Mouse (Mus musculus): ENCODE measurements at regions not wholly inside any gene's neighbourhood (a gene's known extent, or its start where the extent isn't known, plus 50 kb on each side); places are given as distances from the start of the nearest gene placed in this dataset.
A peak's percentile ranks its signal among the peaks of the same experiment; 100 is the strongest.

GRCm38 (mm10) chr8:92080852-92081251 is 276.6 kb upstream of the Irx5 start:
- no peak for ATAC-seq (replicated peaks; ENCODE audit: low FRiP score, low TSS enrichment, poor library complexity, severe bottlenecking)

DNA sequence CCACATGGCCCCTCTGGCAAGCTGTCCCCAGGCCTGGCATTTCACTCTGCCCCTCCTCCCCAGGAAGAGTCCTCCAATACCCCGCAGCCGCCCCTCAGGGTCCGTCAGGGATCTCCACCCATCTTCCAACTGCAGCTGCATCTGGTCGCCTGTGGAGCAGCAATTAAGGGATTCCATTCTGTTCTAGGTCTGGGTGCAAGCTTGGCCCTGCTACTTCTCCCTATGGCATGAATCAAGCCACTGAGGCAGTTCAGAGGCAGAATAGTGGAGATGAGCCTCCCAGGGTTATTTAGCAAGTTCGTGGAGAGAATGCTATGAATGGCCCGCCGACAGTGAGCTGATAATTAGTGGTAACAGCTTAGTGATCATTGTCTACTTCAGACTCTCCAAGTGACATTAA is 275.7 kb upstream of the Irx3 start:
- no peak for ATAC-seq (replicated peaks; ENCODE audit: low FRiP score, low TSS enrichment, poor library complexity, severe bottlenecking)

DNA sequence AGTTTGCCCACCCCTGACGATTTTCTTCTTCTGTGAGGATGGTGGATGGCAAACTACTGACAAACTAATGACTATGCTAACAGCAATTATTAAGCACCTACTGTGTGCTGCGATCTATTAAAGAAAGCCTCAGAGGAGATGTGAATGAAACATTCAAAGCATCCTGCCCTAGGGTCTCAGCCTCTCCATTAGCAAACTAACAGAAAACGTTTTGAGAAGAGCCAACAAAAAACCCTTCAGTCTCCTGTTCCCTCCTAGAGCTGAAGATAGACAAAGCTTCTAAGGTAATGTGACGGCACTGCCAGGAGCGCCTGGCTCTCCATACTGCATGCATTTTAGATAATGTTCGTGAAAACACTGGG is 270.4 kb upstream of the Irx3 start:
- no peak for ATAC-seq (replicated peaks; ENCODE audit: low FRiP score, low TSS enrichment, poor library complexity, severe bottlenecking)

GRCm38 (mm10) chr8:92071305-92072253 is 269.7 kb upstream of the Irx3 start:
- ATAC-seq (replicated peaks; ENCODE audit: low FRiP score, low TSS enrichment, poor library complexity, severe bottlenecking), result no peak

DNA sequence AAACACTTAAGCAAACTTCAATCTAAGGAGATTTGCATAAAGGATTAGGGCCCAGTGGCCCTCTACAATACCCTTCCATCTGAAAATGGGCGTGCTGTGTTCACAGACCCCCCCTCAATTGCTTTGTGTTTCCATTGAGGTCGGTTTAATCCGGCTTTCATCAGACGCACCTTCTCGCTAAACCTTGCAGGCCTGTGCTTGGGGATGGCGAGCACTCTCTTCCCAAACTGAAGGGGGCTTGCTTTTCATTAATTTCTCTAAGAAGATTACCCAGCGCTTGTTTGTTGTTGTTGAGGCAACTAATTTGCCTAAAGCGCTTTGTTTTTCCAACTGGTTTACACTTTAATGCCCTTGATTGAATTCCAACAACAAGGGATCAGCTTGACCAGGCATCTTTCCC is 268.8 kb upstream of the Irx3 start:
- no peak for ATAC-seq (replicated peaks; ENCODE audit: low FRiP score, low TSS enrichment, poor library complexity, severe bottlenecking)

DNA sequence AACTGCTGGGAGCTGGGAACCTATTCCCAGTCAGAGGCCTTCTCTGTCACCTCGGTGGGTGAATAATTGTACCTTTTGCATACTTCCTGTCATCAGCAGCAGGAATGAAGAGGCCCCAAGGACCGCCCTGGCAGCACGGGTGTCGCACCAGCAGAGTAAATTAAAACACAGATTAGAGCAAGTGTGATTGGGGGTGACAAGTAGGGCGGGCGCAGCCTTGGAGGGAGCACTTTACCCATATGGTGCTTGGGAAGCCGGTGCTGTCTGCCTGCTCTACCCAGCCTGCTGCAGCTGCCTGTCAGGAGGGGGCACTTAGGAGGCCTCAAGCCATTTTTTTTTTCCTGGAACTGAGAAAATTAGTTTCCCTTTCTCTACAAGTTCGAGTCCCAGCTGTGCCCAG is 264.6 kb upstream of the Irx3 start:
- ATAC-seq (replicated peaks; ENCODE audit: low FRiP score, low TSS enrichment, poor library complexity, severe bottlenecking), result no peak

- no peak for ATAC-seq (replicated peaks; ENCODE audit: low FRiP score, low TSS enrichment, poor library complexity, severe bottlenecking)
These were observed 263.8 kb upstream of the Irx3 start for GRCm38 (mm10) chr8:92065554-92066239.

DNA sequence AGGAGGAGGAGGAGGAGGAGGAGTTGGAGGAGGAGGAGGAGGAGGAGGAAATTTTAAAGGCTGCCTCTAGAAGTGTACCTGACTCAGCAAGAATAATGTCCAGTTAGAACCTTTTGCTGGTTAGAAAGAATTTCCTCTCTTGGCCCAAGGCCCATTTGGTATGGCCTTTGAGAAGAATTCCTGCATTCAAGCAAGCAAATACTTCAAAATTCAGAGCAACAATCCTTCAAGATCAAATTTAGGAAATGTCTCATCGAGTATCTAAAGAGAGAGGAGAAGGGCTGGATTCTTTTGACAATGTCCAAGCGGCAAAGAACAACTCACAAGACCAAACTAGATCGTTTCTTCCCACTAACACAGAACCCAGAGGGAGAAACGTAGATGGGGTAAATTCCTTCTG is 263.1 kb upstream of the Irx3 start:
- no peak for ATAC-seq (replicated peaks; ENCODE audit: low FRiP score, low TSS enrichment, poor library complexity, severe bottlenecking)

DNA sequence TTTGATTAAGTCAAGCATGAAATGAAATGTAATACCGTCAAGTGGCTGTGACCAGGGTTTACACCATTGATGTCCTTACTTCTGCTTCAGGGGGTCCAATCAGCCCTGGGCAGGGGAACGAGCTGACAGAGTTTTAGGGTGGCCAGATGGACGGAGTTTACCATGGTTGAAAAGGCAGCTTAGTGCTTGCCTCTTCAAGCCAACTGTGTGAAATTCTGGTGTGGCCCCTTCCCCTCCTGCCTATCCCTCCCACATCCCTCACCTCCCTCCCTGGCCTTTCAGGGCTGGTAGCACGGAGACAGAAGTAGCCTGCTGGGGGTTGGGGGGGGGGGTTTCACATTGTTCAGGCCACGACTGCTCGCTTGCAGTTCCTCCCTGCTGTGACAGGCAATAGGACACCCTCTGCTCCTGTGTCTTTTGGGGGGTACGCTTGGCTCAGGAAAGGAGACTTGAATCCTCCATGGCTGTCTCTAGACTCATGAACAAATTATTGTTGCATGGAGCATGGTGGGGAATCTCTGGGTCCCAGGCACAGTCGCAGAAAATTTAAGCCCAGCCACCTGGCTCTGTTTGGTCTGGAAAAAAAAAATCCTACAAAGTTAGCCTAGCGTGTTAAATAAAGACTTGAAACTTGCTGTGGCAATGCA is 262.4 kb upstream of the Irx3 start:
- ATAC-seq (replicated peaks; ENCODE audit: low FRiP score, low TSS enrichment, poor library complexity, severe bottlenecking), result no peak

- ATAC-seq (replicated peaks; ENCODE audit: low FRiP score, low TSS enrichment, poor library complexity, severe bottlenecking), result no peak
These were observed 261.5 kb upstream of the Irx3 start for GRCm38 (mm10) chr8:92063333-92063732.

DNA sequence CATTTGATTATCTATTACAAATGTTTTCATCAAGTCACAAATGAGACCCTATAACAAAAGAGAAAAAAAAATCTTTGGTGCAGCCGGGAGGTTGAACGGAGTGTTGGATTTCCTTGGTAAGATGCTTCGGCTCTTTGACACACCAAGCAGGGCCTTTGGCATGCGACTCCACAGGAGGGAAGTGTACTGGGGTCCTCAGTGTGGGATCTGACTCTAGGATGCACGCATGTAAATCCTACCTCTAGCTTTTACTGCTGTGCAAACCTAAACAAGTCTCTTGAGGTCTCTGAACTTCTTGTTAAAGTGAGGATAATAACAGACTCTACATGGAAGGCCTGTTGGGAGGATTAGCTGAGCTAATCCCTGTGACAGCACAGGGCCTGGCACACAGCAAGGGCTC is 257.6 kb upstream of the Irx3 start:
- ATAC-seq (replicated peaks; ENCODE audit: low FRiP score, low TSS enrichment, poor library complexity, severe bottlenecking), result no peak

DNA sequence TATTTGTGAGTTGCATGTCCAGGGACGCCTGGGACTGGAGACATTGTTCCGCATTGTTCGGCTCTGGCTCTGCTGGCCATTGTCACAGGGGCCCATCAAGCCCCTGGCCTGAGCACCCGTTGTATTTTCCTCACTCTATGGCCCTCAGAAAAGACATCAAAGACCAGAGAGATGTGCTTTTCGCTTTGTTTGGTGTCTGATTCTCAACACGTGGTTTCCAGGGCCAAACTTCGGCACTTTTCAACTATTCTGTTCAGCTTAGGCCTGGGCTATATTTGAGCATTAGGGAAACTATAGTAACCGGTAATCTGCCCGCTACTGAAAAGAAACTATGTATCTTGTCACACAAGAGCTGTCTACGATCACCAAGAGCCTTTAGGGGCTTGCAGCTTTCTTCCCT is 257.1 kb upstream of the Irx3 start:
- ATAC-seq (replicated peaks; ENCODE audit: low FRiP score, low TSS enrichment, poor library complexity, severe bottlenecking), result no peak

- ATAC-seq (replicated peaks; ENCODE audit: low FRiP score, low TSS enrichment, poor library complexity, severe bottlenecking), result no peak
These were observed 256.0 kb upstream of the Irx3 start for GRCm38 (mm10) chr8:92057857-92058256.

GRCm38 (mm10) chr8:92055590-92055989 is 253.7 kb upstream of the Irx3 start:
- peak; percentile 69 for ATAC-seq (replicated peaks; ENCODE audit: low FRiP score, low TSS enrichment, poor library complexity, severe bottlenecking)

DNA sequence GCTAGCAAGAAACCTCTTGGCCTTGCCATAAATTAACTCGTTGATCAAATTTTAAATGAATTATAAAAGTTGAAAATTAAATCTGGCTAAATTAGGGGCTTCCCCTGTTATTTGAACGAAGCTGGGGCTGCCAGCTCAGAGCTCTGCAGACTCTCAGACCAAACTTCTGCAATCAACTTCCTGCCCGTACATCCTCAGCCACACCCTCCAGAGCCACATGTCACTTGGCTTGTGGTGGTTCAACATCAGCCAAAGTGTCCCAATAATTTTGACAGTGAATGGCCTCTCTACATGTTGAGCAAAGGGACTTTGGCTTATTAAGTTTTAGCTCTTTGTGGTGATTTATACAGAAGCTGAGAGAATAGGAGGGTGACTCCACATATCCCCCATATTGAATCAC is 242.8 kb upstream of the Irx3 start:
- no peak for ATAC-seq (replicated peaks; ENCODE audit: low FRiP score, low TSS enrichment, poor library complexity, severe bottlenecking)

GRCm38 (mm10) chr8:92042951-92043350 is 241.1 kb upstream of the Irx3 start:
- ATAC-seq (replicated peaks; ENCODE audit: low FRiP score, low TSS enrichment, poor library complexity, severe bottlenecking), result no peak

- no peak for ATAC-seq (replicated peaks; ENCODE audit: low FRiP score, low TSS enrichment, poor library complexity, severe bottlenecking)
These were observed 228.1 kb upstream of the Irx3 start for GRCm38 (mm10) chr8:92029954-92030353.

GRCm38 (mm10) chr8:92029516-92029915 is 227.6 kb upstream of the Irx3 start:
- ATAC-seq (replicated peaks; ENCODE audit: low FRiP score, low TSS enrichment, poor library complexity, severe bottlenecking), result no peak

- ATAC-seq (replicated peaks; ENCODE audit: low FRiP score, low TSS enrichment, poor library complexity, severe bottlenecking), result peak; percentile 38
These were observed 226.4 kb upstream of the Irx3 start for GRCm38 (mm10) chr8:92028308-92028707.

GRCm38 (mm10) chr8:92024133-92024532 is 222.3 kb upstream of the Irx3 start:
- ATAC-seq (replicated peaks; ENCODE audit: low FRiP score, low TSS enrichment, poor library complexity, severe bottlenecking), result no peak

- no peak for ATAC-seq (replicated peaks; ENCODE audit: low FRiP score, low TSS enrichment, poor library complexity, severe bottlenecking)
These were observed 219.7 kb upstream of the Irx3 start for GRCm38 (mm10) chr8:92021521-92021920.
